Mouse (Mus musculus) embryonic facial prominence, embryonic 11.5 days (tissue): Measurements from ENCODE around the gene Ncoa7. TPM values are rescaled to one million over a fixed set of nuclear protein-coding genes. Genes with fewer than 3 reads are reported as not detected.

Experiments used
- ATAC-seq: fragments of 200-750 bp; cut with Nextera tagmentation; replicated peaks from 2 replicates; pipeline ENCODE4 v1.8.0; 2017; ENCODE audit warnings: low read depth; ENCODE audit not compliant: insufficient number of reproducible peaks, low FRiP score, low TSS enrichment
- DNase-seq: peaks from one replicate; pipeline ENCODE4 v3.0.0-alpha.2; 2015; ENCODE audit warnings: low spot score
- H3K27ac ChIP-seq: fragments of 300-500 bp; sonication (generic); replicated peaks from 2 replicates; pipeline ENCODE4 v1.5.1; 2014; ENCODE audit warnings: mild to moderate bottlenecking, low read depth, low read length, control low read depth
- H3K27me3 ChIP-seq: fragments of 300-500 bp; sonication (generic); 2 replicates; pipeline ENCODE4 v1.6.1; 2014; ENCODE audit warnings: mild to moderate bottlenecking, low read length, moderate library complexity, mixed read lengths; ENCODE audit not compliant: control insufficient read depth, insufficient read depth
- H3K36me3 ChIP-seq: fragments of 300-500 bp; sonication (generic); replicated peaks from 2 replicates; pipeline ENCODE4 v1.6.1; 2014; ENCODE audit warnings: low read depth, mild to moderate bottlenecking, low read length, moderate library complexity, mixed read lengths; ENCODE audit not compliant: control insufficient read depth, insufficient read depth
- H3K4me1 ChIP-seq: fragments of 300-500 bp; sonication (generic); 2 replicates; pipeline ENCODE4 v1.6.1; 2014; ENCODE audit warnings: low read length, mixed read lengths; ENCODE audit not compliant: control insufficient read depth, insufficient read depth
- H3K4me2 ChIP-seq: fragments of 300-500 bp; sonication (generic); 2 replicates; pipeline ENCODE4 v1.6.1; 2014; ENCODE audit warnings: low read depth, mild to moderate bottlenecking, control low read depth, low read length, moderate library complexity
- H3K4me3 ChIP-seq: fragments of 300-500 bp; sonication (generic); 2 replicates; pipeline ENCODE4 v1.5.1; 2014; ENCODE audit warnings: low read depth, low read length, control low read depth
- H3K9ac ChIP-seq: fragments of 300-500 bp; sonication (generic); replicated peaks from 2 replicates; pipeline ENCODE4 v1.6.1; 2014; ENCODE audit warnings: mild to moderate bottlenecking, control low read depth, low read length
- H3K9me3 ChIP-seq: fragments of 300-500 bp; sonication (generic); replicated peaks from 2 replicates; pipeline ENCODE4 v1.6.1; 2016; ENCODE audit warnings: mild to moderate bottlenecking, low read length, inconsistent platforms, mixed read lengths; ENCODE audit not compliant: control insufficient read depth
- WGBS: fragments of 180-500 bp; shearing (Covaris S2); extraction: QIAGEN DNeasy Blood & Tissue Kit; methylation state at CpG from one replicate; pipeline ENCODE4 v1.1.7; 2014; 5-methylcytosine and 5-hydroxymethylcytosine counted together
- polyA plus RNA-seq: library from polyadenylated mRNA; unstranded; fragments of >200 nt; fragmentation: Nextera tagmentation; extraction: Ambion mirVana; gene quantifications from 2 replicates; pipeline ENCODE4 v1.2.1, GENCODE M21; 2014

Gene Ncoa7
- polyA plus RNA-seq, 1 experiment from 2014 or later, result 9.7 TPM

DNA sequence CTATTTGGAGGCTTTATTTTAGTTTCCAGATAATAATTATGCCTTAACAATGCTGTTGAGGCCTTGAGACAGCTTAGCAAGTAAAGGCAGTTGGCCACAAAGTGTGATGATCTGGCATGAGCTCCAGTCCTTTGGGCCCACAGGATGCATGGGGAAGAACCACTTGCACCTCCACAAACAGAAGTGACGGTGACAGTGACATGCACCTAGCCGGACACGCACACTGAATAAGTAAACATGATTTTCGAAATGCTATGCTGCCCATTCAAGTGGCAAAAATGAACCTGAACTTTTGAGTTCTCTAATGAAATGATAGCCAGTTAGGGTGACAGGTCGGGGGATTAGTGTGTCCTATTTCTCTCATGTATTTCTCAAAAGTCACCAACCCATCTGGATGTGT, 37.7 kb upstream of the Ncoa7 start:
- 81% methylated on average over 5 of the region's 5 CpGs for WGBS

DNA sequence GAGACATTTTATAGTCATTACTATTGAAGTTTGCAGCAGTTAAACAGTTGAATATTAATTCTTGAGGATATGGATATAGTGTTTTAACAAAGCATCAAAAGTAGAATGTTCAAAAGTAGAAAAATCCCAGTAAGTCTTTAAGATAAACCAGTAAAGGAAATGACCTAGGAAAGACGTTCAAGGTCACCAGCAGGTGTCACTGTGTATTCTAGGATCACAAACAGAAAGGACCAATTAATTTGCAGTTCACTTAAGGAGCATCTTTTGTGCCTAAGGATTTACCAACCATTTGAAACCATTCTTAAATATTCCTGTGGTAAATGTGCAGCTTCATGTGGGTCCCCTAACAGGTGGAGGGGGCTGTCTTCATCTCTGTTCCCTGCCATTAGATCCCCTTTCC, 35.1 kb upstream of the Ncoa7 start:
- H3K9me3 ChIP-seq, result no peaks in the 10 kb centered on the region
- no peak overlapping the region for H3K4me2 ChIP-seq
- DNase-seq (peak; percentile 45), ATAC-seq (no peak)
- no peak overlapping the region for H3K9ac ChIP-seq
- H3K4me3 ChIP-seq, result no peak overlapping the region
- H3K27me3 ChIP-seq, result peaks cover under 1% of the 10 kb centered on the region; the same call in 1 of the 2 replicates
- 11% methylated on average over 1 of the region's 1 CpGs for WGBS
- H3K36me3 ChIP-seq, result no peaks in the 10 kb centered on the region
- H3K27ac ChIP-seq, result no peak overlapping the region
- H3K4me1 ChIP-seq, result no peaks in the 10 kb centered on the region

More for the DNA sequence above, 37.7 kb upstream of the Ncoa7 start:
- DNase-seq (no peak), ATAC-seq (no peak)
- H3K9me3 ChIP-seq, result no peaks in the 10 kb centered on the region
- H3K4me1 ChIP-seq, result peaks cover 6% of the 10 kb centered on the region; the same call in 1 of the 2 replicates
- no peak overlapping the region for H3K9ac ChIP-seq
- no peak overlapping the region for H3K27ac ChIP-seq
- no peak overlapping the region for H3K4me2 ChIP-seq
- no peaks in the 10 kb centered on the region for H3K36me3 ChIP-seq
- no peak overlapping the region for H3K4me3 ChIP-seq
- peaks cover 5% of the 10 kb centered on the region; the same call in 1 of the 2 replicates for H3K27me3 ChIP-seq

DNA sequence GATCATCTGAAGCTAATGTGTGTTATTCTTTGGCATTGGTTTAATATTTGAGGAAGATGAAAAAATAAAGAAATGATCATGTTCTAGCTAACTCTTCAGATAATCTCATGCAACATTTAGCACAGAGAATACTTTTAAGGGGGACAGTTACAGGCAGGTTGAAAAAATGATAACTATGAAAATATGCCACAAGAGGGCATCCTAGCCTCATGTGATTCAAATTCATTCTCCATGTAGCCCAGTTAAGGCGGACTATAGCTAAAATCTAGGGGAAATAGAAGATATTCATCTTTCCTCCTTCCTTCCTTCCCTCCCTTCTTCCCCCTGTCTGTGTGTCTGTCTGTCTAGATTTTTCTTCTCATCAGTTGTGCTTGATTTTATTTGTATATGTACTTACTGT, 21.9 kb upstream of the Ncoa7 start:
- Histone ChIP-seq H3K27ac (no peak overlapping the region), H3K4me2 (no peak overlapping the region), H3K9me3 (no peaks in the 10 kb centered on the region), H3K9ac (no peak overlapping the region), H3K4me3 (no peak overlapping the region), H3K27me3 (no peaks in the 10 kb centered on the region), H3K36me3 (no peaks in the 10 kb centered on the region), H3K4me1 (no peaks in the 10 kb centered on the region)
- 18% methylated on average over 1 of the region's 1 CpGs for WGBS
- peak; percentile 73 for DNase-seq
- ATAC-seq, result no peak

DNA sequence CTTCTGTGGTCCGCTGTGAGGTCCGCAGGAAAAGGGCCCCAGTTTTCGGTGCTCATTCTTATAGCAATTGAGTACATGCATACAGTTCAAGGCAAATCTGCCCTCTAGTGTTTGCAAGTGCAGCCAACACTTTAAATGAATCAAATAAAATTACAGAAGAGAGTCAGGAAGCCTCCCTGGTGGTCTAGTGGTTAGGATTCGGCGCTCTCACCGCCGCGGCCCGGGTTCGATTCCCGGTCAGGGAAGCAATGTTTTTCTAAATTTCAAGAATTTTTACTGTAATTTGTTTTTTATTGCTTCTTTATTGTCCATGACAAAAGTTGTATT, 7.8 kb upstream of the Ncoa7 start:
- no peaks in the 10 kb centered on the region for H3K36me3 ChIP-seq
- H3K9ac ChIP-seq, result no peak overlapping the region
- WGBS, result 13% methylated on average over 11 of the region's 11 CpGs
- no peak overlapping the region for H3K27ac ChIP-seq
- H3K4me2 ChIP-seq, result no peak overlapping the region
- peak; percentile 96 for ATAC-seq
- peak; percentile 91 for DNase-seq
- no peaks in the 10 kb centered on the region for H3K4me1 ChIP-seq
- no peaks in the 10 kb centered on the region for H3K9me3 ChIP-seq
- no peaks in the 10 kb centered on the region for H3K27me3 ChIP-seq
- peak overlapping the region; percentile 14; the same call in 1 of the 2 replicates for H3K4me3 ChIP-seq

DNA sequence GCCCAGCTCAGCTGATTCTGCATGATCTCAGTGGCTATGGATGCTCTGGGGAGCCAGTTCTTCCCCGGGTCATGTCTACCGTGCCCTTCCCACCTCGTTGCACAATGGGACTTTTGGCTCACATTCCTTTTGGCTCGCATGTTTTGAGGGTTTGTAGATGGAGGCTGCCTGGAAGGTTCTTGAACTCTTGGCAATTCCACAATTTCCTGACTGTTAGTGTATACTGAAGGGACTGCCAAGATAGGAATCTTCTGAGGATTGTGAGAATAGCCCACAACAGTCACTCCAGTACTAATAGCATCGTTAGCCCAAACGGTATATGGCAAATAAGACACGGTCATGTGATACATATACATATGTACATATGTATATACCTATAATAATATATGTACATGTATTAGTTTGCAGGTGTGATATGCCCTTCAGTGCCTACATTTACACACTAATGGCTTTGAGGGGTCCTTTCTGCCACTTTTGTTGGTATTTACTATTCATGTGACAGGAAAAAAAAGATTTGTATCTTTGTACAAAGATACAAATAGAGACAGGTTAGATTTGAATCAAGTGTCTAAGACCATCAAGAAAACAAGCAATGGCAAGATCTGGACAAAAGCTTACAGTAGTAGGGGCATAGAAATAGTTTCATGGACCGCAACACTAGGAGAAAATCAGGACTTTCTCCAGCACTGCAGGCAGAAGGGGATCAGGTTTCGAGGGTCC, 7.3 kb upstream of the Ncoa7 start:
- Histone ChIP-seq H3K27me3 (no peaks in the 10 kb centered on the region), H3K27ac (no peak overlapping the region), H3K4me2 (no peak overlapping the region), H3K4me3 (peak overlapping the region; percentile 14; the same call in 1 of the 2 replicates), H3K9me3 (no peaks in the 10 kb centered on the region), H3K4me1 (no peaks in the 10 kb centered on the region), H3K9ac (no peak overlapping the region), H3K36me3 (no peaks in the 10 kb centered on the region)
- 38% methylated on average over 9 of the region's 9 CpGs for WGBS
- ATAC-seq, result no peak; the same call in 1 of the 2 replicates
- DNase-seq, result peak; percentile 13

DNA sequence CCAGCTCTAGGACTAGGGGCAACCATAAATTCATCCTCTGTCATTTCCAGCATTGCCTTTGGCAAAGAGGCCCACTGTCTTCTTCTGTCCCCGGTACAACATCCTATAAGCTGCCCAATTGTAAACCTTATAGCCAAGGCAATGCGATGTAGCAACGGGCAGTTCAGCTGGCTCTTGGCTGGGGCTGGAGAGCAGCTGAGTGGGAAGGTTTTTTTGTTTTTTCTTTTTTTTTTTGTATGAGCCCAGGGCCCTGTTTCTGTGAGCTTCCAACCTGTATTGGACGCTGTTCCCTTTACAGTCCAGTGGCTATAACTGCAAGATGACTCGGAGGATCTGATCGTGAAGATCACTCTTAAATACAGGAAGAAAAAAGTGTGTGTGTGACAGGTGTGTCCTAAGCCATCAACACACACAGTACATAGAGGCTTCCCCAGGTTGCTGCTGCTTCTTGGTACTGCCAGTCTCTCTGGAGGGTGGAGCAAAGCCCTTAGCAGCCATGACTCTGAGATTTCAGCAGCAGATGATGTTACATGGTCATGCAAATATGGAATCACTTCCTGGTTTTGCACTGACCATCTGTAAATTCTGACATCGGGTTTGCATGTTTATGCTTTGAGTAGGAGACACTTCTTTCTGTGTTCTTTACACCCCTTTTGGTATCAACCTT, 594 bp upstream of the Ncoa7 start:
- WGBS, result 40% methylated on average over 7 of the region's 7 CpGs
- DNase-seq (peak; percentile 6), ATAC-seq (no peak; the same call in 1 of the 2 replicates)

DNA sequence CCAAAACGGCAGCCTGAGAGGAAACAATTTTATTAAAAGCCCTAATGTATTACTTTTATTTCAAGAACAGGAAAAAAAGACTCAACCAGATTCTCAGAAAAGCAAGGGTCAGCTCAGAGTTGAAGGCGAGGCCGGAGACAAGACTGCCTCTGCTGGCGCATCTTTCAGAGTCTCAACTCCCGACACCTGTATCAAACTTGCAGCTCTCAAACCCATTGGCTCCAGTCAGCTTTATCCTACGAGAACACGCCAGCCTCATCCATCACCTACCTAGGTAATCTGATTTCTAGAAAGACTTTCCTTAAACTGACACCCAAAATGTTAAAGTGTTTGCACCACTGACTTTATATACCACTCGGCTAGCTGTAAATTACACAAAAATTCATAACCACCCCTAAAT, 1.1 kb downstream of the Ncoa7 start:
- Histone ChIP-seq H3K27me3 (no peaks in the 10 kb centered on the region), H3K4me2 (peak overlapping the region; percentile 52), H3K4me3 (peak overlapping the region; percentile 77), H3K4me1 (no peaks in the 10 kb centered on the region), H3K36me3 (no peaks in the 10 kb centered on the region), H3K27ac (no peak overlapping the region), H3K9me3 (no peaks in the 10 kb centered on the region), H3K9ac (no peak overlapping the region)
- no peak for ATAC-seq
- peak; percentile 43 for DNase-seq
- 9% methylated on average over 8 of the region's 8 CpGs for WGBS

More for the DNA sequence above, 594 bp upstream of the Ncoa7 start:
- peak overlapping the region; percentile 77 for H3K4me3 ChIP-seq
- H3K36me3 ChIP-seq, result no peaks in the 10 kb centered on the region
- peak overlapping the region; percentile 81; the same call in 1 of the 2 replicates for H3K27ac ChIP-seq
- H3K27me3 ChIP-seq, result no peaks in the 10 kb centered on the region
- H3K4me1 ChIP-seq, result no peaks in the 10 kb centered on the region
- no peaks in the 10 kb centered on the region for H3K9me3 ChIP-seq
- peak overlapping the region; percentile 90 for H3K9ac ChIP-seq
- H3K4me2 ChIP-seq, result peak overlapping the region; percentile 52
